Mouse (Mus musculus) cortical plate, adult 2 months (tissue): ENCODE measurements at regions not wholly inside any gene's neighbourhood (a gene's known extent, or its start where the extent isn't known, plus 50 kb on each side); places are given as distances from the start of the nearest gene placed in this dataset.

Experiments
- CTCF ChIP-seq: fragments of 200-500 bp; IDR thresholded peaks from 2 replicates; pipeline ENCODE4 v1.5.1; 2011; ENCODE audit warnings: mild to moderate bottlenecking, control low read depth, low read length; ENCODE audit not compliant: insufficient read depth; ENCODE audit errors: extremely low read depth
- POLR2A ChIP-seq: fragments of 200-500 bp; IDR thresholded peaks from 2 replicates; pipeline ENCODE4 v1.6.1; 2011; ENCODE audit warnings: mild to moderate bottlenecking, low read length, control low read depth; ENCODE audit not compliant: insufficient read depth; ENCODE audit errors: extremely low read depth

DNA sequence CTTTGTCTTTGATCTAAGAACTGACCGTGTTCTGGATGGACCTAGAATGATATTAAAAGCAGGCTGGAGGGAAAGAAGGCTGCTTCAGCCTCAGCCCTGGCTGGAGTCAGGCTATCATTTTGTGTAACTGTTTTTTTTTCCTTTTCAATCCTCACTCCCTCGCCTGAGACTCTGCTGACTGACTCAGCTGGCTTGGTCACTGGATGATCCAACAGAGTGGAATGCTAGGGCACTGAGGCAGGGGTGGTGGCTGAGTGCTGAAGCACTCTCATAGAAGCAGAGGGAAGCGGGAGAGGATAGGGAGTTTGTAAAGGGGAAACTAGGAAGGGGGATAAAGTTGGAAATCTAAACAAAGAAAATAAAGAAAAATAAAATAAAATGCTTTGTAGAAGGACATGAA, 236.5 kb upstream of the Adamts5 start:
- TF ChIP-seq CTCF (no peak), POLR2A (no peak)
